Comparison of ENCODE assay signal across 14 mouse cellular contexts in the genomic region with DNA sequence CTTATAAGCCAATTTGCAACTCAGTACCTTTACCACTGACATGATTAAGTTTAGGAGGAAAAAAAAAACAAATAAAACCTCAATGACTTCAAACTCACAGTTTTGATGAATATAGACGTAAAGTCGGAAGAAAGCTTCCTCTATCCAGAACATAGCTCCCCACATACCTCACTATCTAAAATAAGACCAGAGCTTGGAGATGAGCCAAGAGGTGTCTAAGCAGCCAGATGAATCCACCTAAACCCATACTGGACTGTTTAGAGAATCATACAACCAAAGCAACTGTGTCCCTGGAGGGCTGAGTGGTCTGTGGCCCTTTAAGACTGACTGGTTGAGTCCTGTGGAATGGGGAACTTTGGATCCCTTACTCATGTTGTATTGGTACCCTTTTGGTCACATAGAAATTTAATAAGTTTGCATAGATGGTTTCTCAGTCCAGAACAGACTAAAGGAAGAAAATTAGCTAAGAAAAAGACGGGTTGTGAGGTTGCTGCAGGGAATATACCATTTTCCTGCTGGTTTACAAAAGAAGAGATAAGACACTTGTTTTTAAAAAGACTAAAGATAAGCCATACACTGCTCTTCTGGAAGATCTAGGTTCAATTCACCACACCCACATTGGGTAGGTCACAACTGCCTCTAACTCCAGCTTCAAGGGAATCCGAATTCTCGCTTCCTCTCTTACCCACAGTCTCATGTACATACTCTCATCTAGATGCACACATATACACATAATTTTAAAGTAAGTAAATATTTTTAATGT.
DNase-seq lines count a peak whose midpoint lies in the region; ATAC-seq lines count a peak whose summit lies in the region.
"Had no signal": no experiment of that assay in that cellular context is flagged by ENCODE, and none has a peak within 500 bp of the region (broad histone marks: within the 10 kb centered on the region; RNA-seq: fewer than 3 reads in every experiment).

No protein-coding gene starts in this region.

- no peaks in the 10 kb centered on the region for H3K27me3 ChIP-seq in heart, embryonic 11.5 days (ENCODE audit: control insufficient read depth, insufficient read depth, low read length)
- no peaks in the 10 kb centered on the region for H3K27me3 ChIP-seq in liver, embryonic 12.5 days (replicated peaks)
- H3K27me3 ChIP-seq: hindbrain, embryonic 15.5 days; midbrain, embryonic 13.5 days; Patski had no signal

- DNase-seq in heart, adult 9 months (ENCODE audit: low spot score in 2 of 2) = no peak
- DNase-seq in MEL-GATA-1-ER (ENCODE audit: extremely low read depth, low read depth) = peak; percentile 84
- no peak for DNase-seq in spleen, postnatal 10 days (ENCODE audit: low spot score in 2 of 2)
- no peak for DNase-seq in right cerebral cortex, postnatal 4 days
- DNase-seq in thymus, adult 18-20 months = no peak
- DNase-seq: adrenal gland, adult 2 months; kidney, postnatal 14 days; layer of hippocampus, postnatal 36 days had no signal

- H3K9ac ChIP-seq in heart, embryonic 11.5 days (ENCODE audit: low read depth, low read length) = no peak overlapping the region
- H3K9ac ChIP-seq in liver, embryonic 12.5 days = no peak overlapping the region
- H3K9ac ChIP-seq: hindbrain, embryonic 15.5 days; midbrain, embryonic 13.5 days had no signal

- H3K4me1 ChIP-seq in heart, embryonic 11.5 days (ENCODE audit: control insufficient read depth, insufficient read depth, low read length) = peaks cover 51% of the 10 kb centered on the region
- H3K4me1 ChIP-seq in liver, embryonic 12.5 days = peaks cover 96% of the 10 kb centered on the region

- peak overlapping the region; percentile 19 for H3K4me2 ChIP-seq in heart, embryonic 11.5 days
- H3K4me2 ChIP-seq in liver, embryonic 12.5 days = peak overlapping the region; percentile 16
- H3K4me2 ChIP-seq: hindbrain, embryonic 15.5 days; midbrain, embryonic 13.5 days had no signal

- H3K36me3 ChIP-seq in heart, embryonic 11.5 days (ENCODE audit: control insufficient read depth, insufficient read depth, low read length) = no peaks in the 10 kb centered on the region
- no peaks in the 10 kb centered on the region for H3K36me3 ChIP-seq in liver, embryonic 12.5 days
- H3K36me3 ChIP-seq: hindbrain, embryonic 15.5 days; midbrain, embryonic 13.5 days had no signal

- H3K9me3 ChIP-seq in heart, embryonic 11.5 days (replicated peaks; ENCODE audit: control insufficient read depth, low read length) = no peaks in the 10 kb centered on the region
- H3K9me3 ChIP-seq in liver, embryonic 12.5 days (replicated peaks) = no peaks in the 10 kb centered on the region
- H3K9me3 ChIP-seq: hindbrain, embryonic 15.5 days; midbrain, embryonic 13.5 days had no signal

- H3K4me3 ChIP-seq in heart, embryonic 11.5 days (ENCODE audit: low read depth, low read length) = no peak overlapping the region
- no peak overlapping the region for H3K4me3 ChIP-seq in liver, embryonic 12.5 days
- H3K4me3 ChIP-seq: hindbrain, embryonic 15.5 days; midbrain, embryonic 13.5 days had no signal

- WGBS in heart, embryonic 11.5 days (ENCODE audit: insufficient replicate concordance) = 58% methylated on average over 5 of the region's 5 CpGs
- WGBS in liver, embryonic 12.5 days (ENCODE audit: insufficient replicate concordance) = 36% methylated on average over 5 of the region's 5 CpGs

- peak; percentile 16; the same call in 1 of the 2 replicates for ATAC-seq in heart, embryonic 11.5 days (replicated peaks; ENCODE audit: insufficient number of reproducible peaks, low FRiP score, low TSS enrichment)
- ATAC-seq in erythroid progenitor cell, adult 5-6 weeks (replicated peaks; ENCODE audit: low FRiP score, poor library complexity, severe bottlenecking) = peak; percentile 37
- ATAC-seq in liver, embryonic 12.5 days = peak; percentile 58
- ATAC-seq: midbrain, embryonic 13.5 days; Patski had no signal

- peak overlapping the region; percentile 68 for H3K27ac ChIP-seq in heart, embryonic 11.5 days (ENCODE audit: low read depth, low read length)
- peak overlapping the region; percentile 80 for H3K27ac ChIP-seq in liver, embryonic 12.5 days
